Mouse (Mus musculus): Measurements from ENCODE around the gene Pde4b. TPM values are rescaled to one million over a fixed set of nuclear protein-coding genes. Genes with fewer than 3 reads are reported as not detected.
A peak's percentile ranks its signal among the peaks of the same experiment; 100 is the strongest.

Pde4b gene
- polyA plus RNA-seq, 1 experiment from 2014 or later, result 7.7 TPM

- Histone ChIP-seq H3K9me3 (ENCODE audit: control insufficient read depth, low read length) (no peaks in the 10 kb centered on the region), H3K9ac (ENCODE audit: low read length) (no peak overlapping the region), H3K4me1 (replicated peaks; ENCODE audit: control insufficient read depth, insufficient read depth, low read length) (no peaks in the 10 kb centered on the region), H3K27ac (ENCODE audit: low read depth, low read length) (no peak overlapping the region), H3K27me3 (ENCODE audit: control insufficient read depth, insufficient read depth, low read length) (no peaks in the 10 kb centered on the region), H3K4me3 (ENCODE audit: low read depth, low read length) (no peak overlapping the region), H3K4me2 (ENCODE audit: low read depth, low read length, severe bottlenecking) (no peak overlapping the region), H3K36me3 (ENCODE audit: control insufficient read depth, insufficient read depth, low read length) (no peaks in the 10 kb centered on the region)
- DNase-seq (ENCODE audit: low spot score), result no peak
- WGBS, result 91% methylated on average over 6 of the region's 6 CpGs
- ATAC-seq (replicated peaks; ENCODE audit: low FRiP score), result no peak
These were observed 231.3 kb downstream of the Pde4b start for GRCm38 (mm10) chr4:102318596-102318995.

DNA sequence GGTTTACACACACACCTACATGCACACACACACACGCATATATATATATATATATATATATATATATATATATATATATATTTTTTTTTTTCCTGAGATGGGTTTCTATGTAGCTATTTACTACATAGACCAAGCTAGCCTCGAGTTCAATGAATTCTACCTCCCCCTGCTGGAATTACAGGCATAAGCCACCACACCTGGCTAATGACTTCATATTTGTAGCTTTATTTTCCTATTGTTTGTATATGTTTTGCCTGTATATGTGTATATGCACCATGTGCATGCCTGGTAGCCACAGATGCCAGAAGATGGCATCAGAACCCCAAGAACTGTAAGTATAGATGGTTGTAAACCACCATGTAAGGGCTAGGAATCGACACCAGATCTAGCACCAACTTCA, 234.0 kb downstream of the Pde4b start:
- Histone ChIP-seq H3K27ac (ENCODE audit: low read depth, low read length) (no peak overlapping the region), H3K27me3 (ENCODE audit: control insufficient read depth, insufficient read depth, low read length) (no peaks in the 10 kb centered on the region), H3K4me2 (ENCODE audit: low read depth, low read length, severe bottlenecking) (no peak overlapping the region), H3K4me1 (replicated peaks; ENCODE audit: control insufficient read depth, insufficient read depth, low read length) (no peaks in the 10 kb centered on the region), H3K9ac (ENCODE audit: low read length) (no peak overlapping the region), H3K36me3 (ENCODE audit: control insufficient read depth, insufficient read depth, low read length) (no peaks in the 10 kb centered on the region), H3K4me3 (ENCODE audit: low read depth, low read length) (no peak overlapping the region), H3K9me3 (ENCODE audit: control insufficient read depth, low read length) (no peaks in the 10 kb centered on the region)
- ATAC-seq (replicated peaks; ENCODE audit: low FRiP score) (no peak), DNase-seq (ENCODE audit: low spot score) (no peak)
- WGBS, result 81% methylated on average over 3 of the region's 3 CpGs

- Histone ChIP-seq H3K36me3 (ENCODE audit: control insufficient read depth, insufficient read depth, low read length) (no peaks in the 10 kb centered on the region), H3K9me3 (ENCODE audit: control insufficient read depth, low read length) (no peaks in the 10 kb centered on the region), H3K27ac (ENCODE audit: low read depth, low read length) (no peak overlapping the region), H3K9ac (ENCODE audit: low read length) (no peak overlapping the region), H3K4me1 (replicated peaks; ENCODE audit: control insufficient read depth, insufficient read depth, low read length) (no peaks in the 10 kb centered on the region), H3K4me2 (ENCODE audit: low read depth, low read length, severe bottlenecking) (no peak overlapping the region), H3K27me3 (ENCODE audit: control insufficient read depth, insufficient read depth, low read length) (no peaks in the 10 kb centered on the region), H3K4me3 (ENCODE audit: low read depth, low read length) (no peak overlapping the region)
- DNase-seq (ENCODE audit: low spot score) (no peak), ATAC-seq (replicated peaks; ENCODE audit: low FRiP score) (no peak)
- WGBS, result 92% methylated on average over 2 of the region's 2 CpGs
These were observed 245.0 kb downstream of the Pde4b start for GRCm38 (mm10) chr4:102332386-102332785.

GRCm38 (mm10) chr4:102332885-102333284, 245.5 kb downstream of the Pde4b start:
- no peaks in the 10 kb centered on the region for H3K9me3 ChIP-seq (ENCODE audit: control insufficient read depth, low read length)
- no peaks in the 10 kb centered on the region for H3K4me1 ChIP-seq (replicated peaks; ENCODE audit: control insufficient read depth, insufficient read depth, low read length)
- no peaks in the 10 kb centered on the region for H3K27me3 ChIP-seq (ENCODE audit: control insufficient read depth, insufficient read depth, low read length)
- ATAC-seq (replicated peaks; ENCODE audit: low FRiP score), result no peak
- H3K36me3 ChIP-seq (ENCODE audit: control insufficient read depth, insufficient read depth, low read length), result no peaks in the 10 kb centered on the region
- no peak overlapping the region for H3K4me2 ChIP-seq (ENCODE audit: low read depth, low read length, severe bottlenecking)
- H3K9ac ChIP-seq (ENCODE audit: low read length), result no peak overlapping the region
- H3K27ac ChIP-seq (ENCODE audit: low read depth, low read length), result no peak overlapping the region
- H3K4me3 ChIP-seq (ENCODE audit: low read depth, low read length), result no peak overlapping the region
- no peak for DNase-seq (ENCODE audit: low spot score)
- WGBS, result 87% methylated on average over 4 of the region's 4 CpGs

- Histone ChIP-seq H3K27ac (ENCODE audit: low read depth, low read length) (0 out of 2 replicates have a peak overlapping the region, but pooled peaks have one; percentile 37), H3K4me3 (ENCODE audit: low read depth, low read length) (no peak overlapping the region), H3K27me3 (ENCODE audit: control insufficient read depth, insufficient read depth, low read length) (no peaks in the 10 kb centered on the region), H3K36me3 (ENCODE audit: control insufficient read depth, insufficient read depth, low read length) (no peaks in the 10 kb centered on the region), H3K4me2 (ENCODE audit: low read depth, low read length, severe bottlenecking) (no peak overlapping the region), H3K9me3 (ENCODE audit: control insufficient read depth, low read length) (no peaks in the 10 kb centered on the region), H3K9ac (ENCODE audit: low read length) (no peak overlapping the region), H3K4me1 (replicated peaks; ENCODE audit: control insufficient read depth, insufficient read depth, low read length) (peaks cover 6% of the 10 kb centered on the region; the same call in 1 of the 2 replicates)
- ATAC-seq (replicated peaks; ENCODE audit: low FRiP score) (peak; percentile 74), DNase-seq (ENCODE audit: low spot score) (peak; percentile 57)
- WGBS, result 35% methylated on average over 4 of the region's 4 CpGs
These were observed 259.7 kb downstream of the Pde4b start for GRCm38 (mm10) chr4:102346911-102347492.

DNA sequence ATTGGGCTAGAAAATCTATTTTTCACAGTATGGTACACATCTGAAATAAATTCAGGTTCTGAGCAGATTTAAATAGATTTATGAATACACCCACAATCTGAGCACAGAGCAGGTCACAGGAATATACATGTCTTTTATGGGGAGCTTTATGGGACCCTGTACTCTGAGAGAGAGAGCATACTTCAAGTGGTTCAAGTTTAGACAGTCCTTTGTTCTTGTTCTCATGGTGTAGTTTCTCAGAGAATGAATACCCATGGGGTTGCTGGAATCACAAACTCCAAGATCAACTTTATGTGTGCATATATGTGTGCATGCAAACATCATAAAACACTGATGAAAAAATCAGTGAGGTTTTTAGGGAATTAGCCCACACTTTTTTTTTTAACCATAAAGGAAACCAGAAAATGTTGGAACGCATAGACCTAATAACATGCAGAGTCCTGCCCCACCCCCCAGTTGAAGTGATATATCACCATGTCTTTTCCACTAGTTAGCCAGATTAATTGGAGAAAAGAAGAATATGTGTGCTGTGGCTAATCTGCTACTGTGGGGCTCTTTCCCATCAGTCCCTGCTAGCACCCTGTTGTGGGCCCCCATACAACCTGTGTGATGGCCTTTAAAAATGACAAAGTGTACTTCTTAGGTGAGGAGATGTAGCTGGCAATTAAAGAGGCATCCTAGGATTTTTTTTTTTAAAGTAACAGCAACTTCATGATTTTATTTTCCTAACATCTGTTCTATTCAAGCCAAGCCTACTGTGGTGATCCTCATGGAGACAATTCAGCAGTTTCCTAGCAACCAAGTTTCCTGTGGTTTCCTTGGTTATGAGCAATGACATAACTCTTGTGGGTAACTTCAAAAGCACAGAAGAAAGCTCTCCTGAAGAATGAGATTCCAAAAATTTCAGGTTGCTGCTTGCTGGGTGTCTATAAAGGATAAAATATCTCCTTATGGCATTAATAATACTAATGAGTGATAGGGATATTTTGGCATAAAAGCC, 264.4 kb downstream of the Pde4b start:
- no peak overlapping the region for H3K9ac ChIP-seq (ENCODE audit: low read length)
- peaks cover 2% of the 10 kb centered on the region; the same call in 1 of the 2 replicates for H3K4me1 ChIP-seq (replicated peaks; ENCODE audit: control insufficient read depth, insufficient read depth, low read length)
- no peaks in the 10 kb centered on the region for H3K36me3 ChIP-seq (ENCODE audit: control insufficient read depth, insufficient read depth, low read length)
- H3K4me2 ChIP-seq (ENCODE audit: low read depth, low read length, severe bottlenecking), result no peak overlapping the region
- H3K27ac ChIP-seq (ENCODE audit: low read depth, low read length), result peak overlapping the region; percentile 31; the same call in 1 of the 2 replicates
- no peaks in the 10 kb centered on the region for H3K27me3 ChIP-seq (ENCODE audit: control insufficient read depth, insufficient read depth, low read length)
- H3K9me3 ChIP-seq (ENCODE audit: control insufficient read depth, low read length), result no peaks in the 10 kb centered on the region
- peak; percentile 57 for ATAC-seq (replicated peaks; ENCODE audit: low FRiP score)
- 62% methylated on average over 1 of the region's 1 CpGs for WGBS
- DNase-seq (ENCODE audit: low spot score), result no peak
- no peak overlapping the region for H3K4me3 ChIP-seq (ENCODE audit: low read depth, low read length)

GRCm38 (mm10) chr4:102353641-102354403, 266.5 kb downstream of the Pde4b start:
- Histone ChIP-seq H3K4me1 (replicated peaks; ENCODE audit: control insufficient read depth, insufficient read depth, low read length) (peaks cover 2% of the 10 kb centered on the region; the same call in 1 of the 2 replicates), H3K36me3 (ENCODE audit: control insufficient read depth, insufficient read depth, low read length) (no peaks in the 10 kb centered on the region), H3K4me2 (ENCODE audit: low read depth, low read length, severe bottlenecking) (no peak overlapping the region), H3K9ac (ENCODE audit: low read length) (no peak overlapping the region), H3K9me3 (ENCODE audit: control insufficient read depth, low read length) (no peaks in the 10 kb centered on the region), H3K4me3 (ENCODE audit: low read depth, low read length) (no peak overlapping the region), H3K27ac (ENCODE audit: low read depth, low read length) (no peak overlapping the region), H3K27me3 (ENCODE audit: control insufficient read depth, insufficient read depth, low read length) (no peaks in the 10 kb centered on the region)
- 91% methylated on average over 3 of the region's 3 CpGs for WGBS
- DNase-seq (ENCODE audit: low spot score) (no peak), ATAC-seq (replicated peaks; ENCODE audit: low FRiP score) (no peak)

- Histone ChIP-seq H3K9ac (ENCODE audit: low read length) (no peak overlapping the region), H3K9me3 (ENCODE audit: control insufficient read depth, low read length) (no peaks in the 10 kb centered on the region), H3K27ac (ENCODE audit: low read depth, low read length) (no peak overlapping the region), H3K4me1 (replicated peaks; ENCODE audit: control insufficient read depth, insufficient read depth, low read length) (no peaks in the 10 kb centered on the region), H3K27me3 (ENCODE audit: control insufficient read depth, insufficient read depth, low read length) (no peaks in the 10 kb centered on the region), H3K4me2 (ENCODE audit: low read depth, low read length, severe bottlenecking) (no peak overlapping the region), H3K36me3 (ENCODE audit: control insufficient read depth, insufficient read depth, low read length) (no peaks in the 10 kb centered on the region), H3K4me3 (ENCODE audit: low read depth, low read length) (no peak overlapping the region)
- 48% methylated on average over 9 of the region's 9 CpGs for WGBS
- DNase-seq (ENCODE audit: low spot score) (no peak), ATAC-seq (replicated peaks; ENCODE audit: low FRiP score) (no peak)
These were observed 280.9 kb downstream of the Pde4b start for GRCm38 (mm10) chr4:102368105-102368735.
